Mouse (Mus musculus) lung, postnatal 0 days (tissue): Measurements from ENCODE around the gene Ppp2r5d. TPM values are rescaled to one million over a fixed set of nuclear protein-coding genes. Genes with fewer than 3 reads are reported as not detected.

Source experiments
- ATAC-seq: fragments of 200-750 bp; cut with Nextera tagmentation; 2 replicates; pipeline ENCODE4 v1.8.0; 2017; ENCODE audit warnings: moderate library complexity
- DNase-seq: peaks from one replicate; pipeline ENCODE4 v3.0.0-alpha.2; 2016; ENCODE audit warnings: low spot score
- H3K27ac ChIP-seq: fragments of 300-500 bp; sonication (generic); 2 replicates; pipeline ENCODE4 v1.5.1; 2014; ENCODE audit warnings: antibody characterized with exemption, mild to moderate bottlenecking, low read length, mixed read lengths
- H3K27me3 ChIP-seq: fragments of 300-500 bp; sonication (generic); replicated peaks from 2 replicates; pipeline ENCODE4 v1.6.1; 2014; ENCODE audit warnings: low read length, mixed read lengths; ENCODE audit not compliant: insufficient read depth
- H3K36me3 ChIP-seq: fragments of 300-500 bp; sonication (generic); 2 replicates; pipeline ENCODE4 v1.6.1; 2014; ENCODE audit warnings: low read length, mixed read lengths; ENCODE audit not compliant: insufficient read depth
- H3K4me1 ChIP-seq: fragments of 300-500 bp; sonication (generic); 2 replicates; pipeline ENCODE4 v1.6.1; 2014; ENCODE audit warnings: antibody characterized with exemption, low read depth, low read length, mixed read lengths; ENCODE audit not compliant: insufficient read depth
- H3K4me2 ChIP-seq: fragments of 300-500 bp; sonication (generic); replicated peaks from 2 replicates; pipeline ENCODE4 v1.6.1; 2014; ENCODE audit warnings: low read depth, mild to moderate bottlenecking, low read length, moderate library complexity, mixed read lengths
- H3K4me3 ChIP-seq: fragments of 300-500 bp; sonication (generic); 2 replicates; pipeline ENCODE4 v1.5.1; 2014; ENCODE audit warnings: low read depth, low read length
- H3K9ac ChIP-seq: fragments of 300-500 bp; sonication (generic); replicated peaks from 2 replicates; pipeline ENCODE4 v1.6.1; 2014; ENCODE audit warnings: low read depth, mild to moderate bottlenecking
- H3K9me3 ChIP-seq: fragments of 300-500 bp; sonication (generic); 2 replicates; pipeline ENCODE4 v1.6.1; 2016; ENCODE audit warnings: low read length, mixed read lengths
- CTCF ChIP-seq: IDR thresholded peaks from 2 replicates; pipeline ENCODE4 v1.5.1; 2016; ENCODE audit warnings: antibody characterized with exemption, mild to moderate bottlenecking
- EP300 ChIP-seq: IDR thresholded peaks from 2 replicates; pipeline ENCODE4 v1.6.1; 2016; ENCODE audit warnings: antibody characterized with exemption, mild to moderate bottlenecking, control low read depth
- WGBS: fragments of 180-500 bp; shearing (Covaris S2); extraction: QIAGEN DNeasy Blood & Tissue Kit; methylation state at CpG from one replicate; pipeline ENCODE4 v1.1.7; 2014; 5-methylcytosine and 5-hydroxymethylcytosine counted together
- polyA plus RNA-seq: library from polyadenylated mRNA; unstranded; fragments of >200 nt; fragmentation: Nextera tagmentation; extraction: Ambion mirVana; gene quantifications from 2 replicates; pipeline ENCODE4 v1.2.1, GENCODE M21; 2015

The Ppp2r5d gene
- polyA plus RNA-seq = 31.7 and 31.8 TPM in 2 replicates

DNA sequence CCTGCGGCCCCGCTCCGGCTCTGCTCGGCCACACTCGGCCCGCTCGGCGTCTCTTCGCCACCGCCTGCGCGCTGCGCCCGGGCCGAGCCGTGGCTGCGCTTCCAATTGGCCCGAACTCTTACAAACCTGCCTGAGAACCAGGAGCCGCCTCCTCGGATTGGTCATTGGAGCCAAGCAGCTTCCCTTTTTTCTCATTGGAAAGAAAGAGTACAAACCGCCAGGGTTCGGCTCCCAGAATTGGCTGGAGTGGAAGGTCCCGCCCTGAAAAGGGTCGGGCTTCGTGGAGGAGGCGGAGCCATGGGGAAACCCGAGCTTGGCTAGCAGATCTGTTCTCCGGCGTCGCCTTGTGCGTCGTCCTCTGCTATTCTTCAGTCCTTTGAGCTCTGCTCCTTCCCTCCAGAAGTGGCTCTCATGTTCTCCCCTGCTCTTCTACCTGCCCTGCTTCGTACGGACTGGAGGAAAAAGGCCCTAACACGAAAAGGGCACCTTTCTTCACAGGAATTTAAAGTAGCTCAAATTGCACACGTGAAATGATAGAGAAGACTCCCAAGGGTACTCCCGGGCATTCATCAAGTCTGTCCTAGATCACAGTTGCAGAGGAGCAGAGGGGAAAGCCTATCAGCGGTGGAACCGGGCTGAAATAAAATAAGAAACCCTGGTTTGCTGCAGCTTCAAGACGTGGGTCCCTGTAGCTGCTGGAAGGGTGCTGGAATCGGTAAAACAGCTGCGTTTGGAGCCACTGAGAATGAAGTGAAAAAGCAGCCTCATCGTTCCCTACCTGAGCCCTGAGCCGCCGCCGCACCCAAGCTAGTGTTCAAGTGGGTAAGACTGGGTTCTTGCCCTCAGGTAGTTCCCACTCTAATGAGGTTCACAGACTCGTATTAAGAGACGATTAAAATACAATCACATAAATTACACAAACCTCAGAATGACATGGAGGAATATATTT is at the start of gene Ppp2r5d:
TSS of gene Ppp2r5d (minus strand) at position 225 of the 949 bp plus-strand sequence.
- WGBS = 1% methylated on average over 48 of the region's 48 CpGs
- TF ChIP-seq EP300 = no peak
- TF ChIP-seq CTCF = peak; percentile 11; the same call in 1 of the 2 replicates
- ATAC-seq (peak; percentile 97), DNase-seq (peak; percentile 99)
- H3K9ac ChIP-seq = peak within 1 kb of the TSS; percentile 72
- no peaks in the 10 kb centered on the region for H3K36me3 ChIP-seq
- peak within 1 kb of the TSS; percentile 84 for H3K4me3 ChIP-seq
- H3K9me3 ChIP-seq = no peaks in the 10 kb centered on the region
- no peaks in the 10 kb centered on the region for H3K27me3 ChIP-seq
- peak within 1 kb of the TSS; percentile 82 for H3K4me2 ChIP-seq
- H3K27ac ChIP-seq = peak within 1 kb of the TSS; percentile 86
- H3K4me1 ChIP-seq = peaks cover 10% of the 10 kb centered on the region; the same call in 1 of the 2 replicates

DNA sequence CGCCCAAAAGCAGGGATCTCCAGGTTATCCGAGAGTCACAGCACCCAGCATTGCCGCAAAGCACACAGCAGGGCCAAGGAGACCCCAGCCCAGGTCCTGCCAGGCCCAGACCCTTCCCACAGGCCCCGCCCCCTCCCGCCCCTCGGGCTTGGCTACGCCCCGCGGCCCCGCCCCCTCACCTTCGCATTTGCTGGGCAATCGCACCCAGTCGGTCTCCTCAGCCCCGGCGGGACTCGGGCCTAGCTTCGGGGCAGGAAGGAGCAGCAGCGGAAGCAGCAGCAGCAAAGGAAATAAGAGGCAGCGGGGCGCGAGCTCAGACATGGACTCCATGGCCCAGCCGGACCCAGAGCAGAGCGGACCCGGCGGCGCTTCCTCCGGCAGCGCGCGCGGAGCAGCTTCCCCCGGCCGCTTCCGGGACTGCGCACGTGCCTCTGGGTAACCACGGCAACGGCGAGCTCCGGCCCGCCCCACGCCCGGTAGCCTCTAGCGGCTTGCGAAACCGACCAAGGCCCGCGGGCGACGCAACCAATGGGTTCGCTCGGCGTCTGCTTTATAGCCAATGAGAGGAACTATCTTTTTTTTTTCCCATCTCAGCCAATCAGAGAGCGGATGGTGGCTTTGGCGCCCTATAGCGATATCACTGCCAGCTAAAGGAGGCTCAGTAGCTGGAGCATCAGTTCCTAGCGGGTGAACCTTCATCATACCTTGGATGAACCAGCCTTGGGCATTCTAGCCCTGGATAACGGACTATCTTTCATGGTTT is 47.1 kb upstream of the Ppp2r5d start, which contains the start of gene Cnpy3:
TSS of gene Cnpy3 (minus strand) at position 421 of the 763 bp plus-strand sequence.
- Histone ChIP-seq H3K9ac (peak within 1 kb of the TSS; percentile 55), H3K4me1 (peaks cover 4% of the 10 kb centered on the region; the same call in 1 of the 2 replicates), H3K27me3 (no peaks in the 10 kb centered on the region), H3K4me2 (peak within 1 kb of the TSS; percentile 84), H3K9me3 (no peaks in the 10 kb centered on the region), H3K36me3 (peaks cover 4% of the 10 kb centered on the region; the same call in 1 of the 2 replicates), H3K4me3 (peak within 1 kb of the TSS; percentile 77), H3K27ac (peak within 1 kb of the TSS; percentile 91)
- ATAC-seq (peak; percentile 99), DNase-seq (peak; percentile 99)
- WGBS = under 1% methylated on average over 50 of the region's 58 CpGs
- peak; percentile 50; the same call in 1 of the 2 replicates for TF ChIP-seq EP300
- TF ChIP-seq CTCF = no peak

DNA sequence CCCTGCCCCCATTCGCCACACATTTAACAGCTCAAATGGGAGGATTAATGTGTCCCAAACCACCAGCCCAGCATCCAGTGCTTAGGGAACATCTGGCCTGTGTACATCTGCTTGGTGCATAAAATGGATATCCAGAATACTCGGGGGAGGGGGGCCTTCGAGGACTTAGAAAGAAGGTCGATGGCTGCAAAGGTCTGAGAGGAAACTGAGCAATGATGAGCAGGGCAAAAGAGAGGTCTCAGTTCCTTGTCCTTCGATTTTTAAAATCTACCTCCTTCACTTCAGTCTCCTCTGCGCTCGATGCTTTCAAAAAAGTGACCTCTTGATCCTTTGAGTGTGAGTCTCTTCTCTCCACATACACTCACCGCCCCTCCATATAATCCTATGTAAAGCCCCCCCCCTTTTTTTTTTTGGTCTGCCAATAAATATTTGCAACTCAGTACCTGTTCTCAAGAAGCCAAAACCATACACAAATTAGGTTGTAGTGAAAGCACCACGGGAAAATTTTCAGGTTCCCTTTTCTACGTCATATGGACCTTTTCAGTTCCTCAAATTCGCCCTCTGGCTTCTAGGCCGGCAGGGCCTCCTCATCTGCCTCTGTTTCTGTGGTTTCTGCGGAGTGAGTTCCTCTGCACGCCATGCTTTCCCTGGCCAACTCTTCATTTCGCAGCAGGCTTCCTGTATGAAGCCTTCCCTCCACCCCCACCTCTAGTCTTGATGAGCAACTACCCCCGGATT is 46.3 kb upstream of the Ppp2r5d start:
- no peaks in the 10 kb centered on the region for H3K27me3 ChIP-seq
- peak overlapping the region; percentile 91 for H3K27ac ChIP-seq
- peak; percentile 65 for DNase-seq
- no peaks in the 10 kb centered on the region for H3K9me3 ChIP-seq
- TF ChIP-seq CTCF (no peak), EP300 (no peak)
- WGBS = 15% methylated on average over 16 of the region's 16 CpGs
- H3K9ac ChIP-seq = peak overlapping the region; percentile 55
- H3K4me3 ChIP-seq = peak overlapping the region; percentile 77
- H3K4me2 ChIP-seq = peak overlapping the region; percentile 84
- peaks cover 4% of the 10 kb centered on the region; the same call in 1 of the 2 replicates for H3K4me1 ChIP-seq
- H3K36me3 ChIP-seq = peaks cover 4% of the 10 kb centered on the region; the same call in 1 of the 2 replicates
- ATAC-seq = peak; percentile 16

DNA sequence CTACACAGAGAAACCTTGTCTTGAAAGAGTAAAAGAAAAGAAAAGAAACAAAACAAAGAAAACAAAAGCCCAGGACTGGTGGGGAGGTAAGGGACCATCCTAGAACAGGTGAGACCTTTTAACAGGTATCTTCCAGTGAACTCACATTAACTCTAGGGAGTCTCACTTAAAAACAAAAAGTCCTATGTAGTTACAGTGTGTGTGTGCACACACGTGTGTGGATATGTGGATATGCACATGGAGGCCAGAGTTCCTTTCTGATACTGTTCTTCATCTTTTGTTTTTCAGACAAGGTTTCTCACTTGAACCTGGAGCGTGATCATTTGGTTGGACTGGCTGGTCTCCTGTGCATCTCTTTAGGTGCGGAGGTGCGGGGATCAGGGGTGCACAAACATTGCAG is 45.7 kb upstream of the Ppp2r5d start:
- no peak for TF ChIP-seq CTCF
- TF ChIP-seq EP300 = no peak
- Histone ChIP-seq H3K36me3 (peaks cover 9% of the 10 kb centered on the region; the same call in 1 of the 2 replicates), H3K4me2 (no peak overlapping the region), H3K27me3 (no peaks in the 10 kb centered on the region), H3K27ac (no peak overlapping the region), H3K4me1 (peaks cover 4% of the 10 kb centered on the region; the same call in 1 of the 2 replicates), H3K4me3 (no peak overlapping the region), H3K9me3 (no peaks in the 10 kb centered on the region), H3K9ac (no peak overlapping the region)
- ATAC-seq = no peak
- WGBS = 89% methylated on average over 4 of the region's 4 CpGs
- no peak for DNase-seq

DNA sequence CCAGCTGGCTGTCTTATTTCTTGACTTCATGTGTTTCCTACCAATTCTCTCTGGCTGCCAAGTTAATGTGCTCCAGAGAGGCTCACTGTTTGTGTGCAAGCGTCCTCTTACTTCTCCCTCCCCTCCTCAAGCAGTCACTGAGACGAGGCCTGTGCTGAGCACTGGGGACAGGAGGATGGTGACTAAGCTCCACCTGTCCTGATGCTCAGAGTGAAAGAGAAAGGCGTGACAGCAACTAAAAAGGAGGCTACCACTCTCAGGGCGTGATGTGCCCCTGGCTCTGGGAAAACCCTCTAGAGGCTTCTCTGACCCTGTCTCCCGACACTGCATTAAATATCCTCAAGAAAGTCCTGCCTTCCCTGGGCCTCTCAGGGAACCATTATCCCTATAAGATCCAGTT is 44.4 kb upstream of the Ppp2r5d start:
- DNase-seq = no peak
- TF ChIP-seq EP300 = no peak
- no peak for TF ChIP-seq CTCF
- ATAC-seq = no peak
- H3K9ac ChIP-seq = no peak overlapping the region
- peaks cover 9% of the 10 kb centered on the region; the same call in 1 of the 2 replicates for H3K36me3 ChIP-seq
- peaks cover 4% of the 10 kb centered on the region; the same call in 1 of the 2 replicates for H3K4me1 ChIP-seq
- WGBS = 88% methylated on average over 5 of the region's 5 CpGs
- H3K4me2 ChIP-seq = no peak overlapping the region
- no peaks in the 10 kb centered on the region for H3K9me3 ChIP-seq
- no peaks in the 10 kb centered on the region for H3K27me3 ChIP-seq
- no peak overlapping the region for H3K4me3 ChIP-seq
- H3K27ac ChIP-seq = no peak overlapping the region
